Mouse (Mus musculus) heart, postnatal 10 days (tissue): ENCODE results near the gene Cacna1c. TPM values are rescaled to one million over a fixed set of nuclear protein-coding genes. Genes with fewer than 3 reads are reported as not detected.

ENCODE experiments used
- DNase-seq, 2 experiments: peaks; one replicate each; pipeline ENCODE4 v3.0.0; 2021
- intact Hi-C: fragments of 180-260 bp; cut with DNase I; formaldehyde crosslinking; loops from one replicate; pipeline ENCODE4 v1.15.1; 2025
- total RNA-seq, 2 experiments: library from RNA; stranded (reverse); gene quantifications; 2 replicates each; pipeline ENCODE4 v1.2.3; 2021

Cacna1c gene
- total RNA-seq, 2 experiments from 2014 or later, result 207 to 222 TPM

- peak; percentile 90 to 91 for DNase-seq
- intact Hi-C loops, result no loop called here
These were observed 21.0 kb downstream of the Cacna1c start, which contains the start of gene Dcp1b for GRCm38 (mm10) chr6:119175078-119175853. Gene Dcp1b (plus strand): TSS chr6:119175253.

GRCm38 (mm10) chr6:119174307-119175074 lies 21.7 kb downstream of the Cacna1c start:
- no peak for DNase-seq
- intact Hi-C loops, result no loop called here

- no peak for DNase-seq
- intact Hi-C loops, result no loop called here
These were observed 30.5 kb downstream of the Cacna1c start for GRCm38 (mm10) chr6:119165677-119166076.

GRCm38 (mm10) chr6:119145109-119145508 lies 51.1 kb downstream of the Cacna1c start:
- intact Hi-C loops, result no loop called here

GRCm38 (mm10) chr6:119139561-119139960 lies 56.7 kb downstream of the Cacna1c start:
- DNase-seq, result peak; percentile 67 to 79
- intact Hi-C loops, result no loop called here

More at GRCm38 (mm10) chr6:119145109-119145508, 51.1 kb downstream of the Cacna1c start:
- no peak for DNase-seq

- DNase-seq, result no peak
- intact Hi-C loops, result no loop called here
These were observed 58.5 kb downstream of the Cacna1c start for GRCm38 (mm10) chr6:119137768-119138167.

GRCm38 (mm10) chr6:119132863-119133262 lies 63.4 kb downstream of the Cacna1c start:
- intact Hi-C loops, result loop anchor here (5.0 kb wide), 1 partner anchor 64 kb away; the partner anchor contains the start of gene Cacna1c
- DNase-seq, result no peak

GRCm38 (mm10) chr6:119132111-119132735 lies 64.0 kb downstream of the Cacna1c start:
- DNase-seq, result peak; percentile 31 to 35
- intact Hi-C loops, result loop anchor here (5.0 kb wide), 1 partner anchor 65 kb away; the partner anchor contains the start of gene Cacna1c

GRCm38 (mm10) chr6:119129664-119130063 lies 66.6 kb downstream of the Cacna1c start:
- intact Hi-C loops, result loop anchor here (5.0 kb wide), 2 partner anchors 68 to 218 kb away; partner anchors contain the start of gene Cacna1c
- DNase-seq, result peak; percentile 57 to 66

- intact Hi-C loops, result loop anchor here (5.0 kb wide), 1 partner anchor 219 kb away; no protein-coding TSS in a partner anchor
- DNase-seq, result no peak
These were observed 67.7 kb downstream of the Cacna1c start for GRCm38 (mm10) chr6:119128521-119128920.

GRCm38 (mm10) chr6:119128076-119128475 lies 68.1 kb downstream of the Cacna1c start:
- DNase-seq, result no peak
- intact Hi-C loops, result loop anchor here (5.0 kb wide), 1 partner anchor 219 kb away; no protein-coding TSS in a partner anchor

- intact Hi-C loops, result loop anchor here (5.0 kb wide), 1 partner anchor 220 kb away; no protein-coding TSS in a partner anchor
- DNase-seq, result no peak
These were observed 69.2 kb downstream of the Cacna1c start for GRCm38 (mm10) chr6:119126991-119127390.

- no peak for DNase-seq
- intact Hi-C loops, result no loop called here
These were observed 77.8 kb downstream of the Cacna1c start for GRCm38 (mm10) chr6:119118371-119118770.

- DNase-seq, result no peak
- intact Hi-C loops, result no loop called here
These were observed 79.9 kb downstream of the Cacna1c start for GRCm38 (mm10) chr6:119116290-119116689.

GRCm38 (mm10) chr6:119113362-119113761 lies 82.9 kb downstream of the Cacna1c start:
- intact Hi-C loops, result loop anchor here (5.0 kb wide), 2 partner anchors 79 to 234 kb away; no protein-coding TSS in a partner anchor
- DNase-seq, result peak; percentile 43 to 45

GRCm38 (mm10) chr6:119110369-119110768 lies 85.8 kb downstream of the Cacna1c start:
- intact Hi-C loops, result loop anchor here (5.0 kb wide), 2 partner anchors 82 to 237 kb away; no protein-coding TSS in a partner anchor
- DNase-seq, result no peak

- DNase-seq, result peak; percentile 72 to 73
- intact Hi-C loops, result loop anchor here (10.0 kb wide), 1 partner anchor 264 kb away; no protein-coding TSS in a partner anchor
These were observed 87.5 kb downstream of the Cacna1c start for GRCm38 (mm10) chr6:119108466-119109394.

GRCm38 (mm10) chr6:119107856-119108465 lies 88.3 kb downstream of the Cacna1c start:
- DNase-seq, result peak; percentile 47
- intact Hi-C loops, result loop anchor here (10.0 kb wide), 1 partner anchor 263 kb away; no protein-coding TSS in a partner anchor
